Mouse (Mus musculus): Measurements from ENCODE around the gene Arhgdig. TPM values are rescaled to one million over a fixed set of nuclear protein-coding genes. Genes with fewer than 3 reads are reported as not detected.

Arhgdig gene
- 6.6 and 6.7 TPM in 2 replicates for polyA plus RNA-seq (2016; fragmentation: Nextera tagmentation; extraction: Ambion mirVana)

- no peak for DNase-seq (ENCODE audit: extremely low spot score, low spot score)
- no peak within 1 kb of the TSS for H3K27ac ChIP-seq
- no peaks in the 10 kb centered on the region for H3K9me3 ChIP-seq
- H3K36me3 ChIP-seq (replicated peaks), result no peaks in the 10 kb centered on the region
- no peak within 1 kb of the TSS for H3K4me3 ChIP-seq
- H3K27me3 ChIP-seq (ENCODE audit: poor library complexity, severe bottlenecking), result peaks cover 37% of the 10 kb centered on the region
- peaks cover 26% of the 10 kb centered on the region for H3K4me1 ChIP-seq
- 93% methylated on average over 12 of the region's 12 CpGs for WGBS
Observed at GRCm38 (mm10) chr17:26207686-26208085, at the start of gene Arhgdig. Gene Arhgdig (minus strand): TSS chr17:26207786.

GRCm38 (mm10) chr17:26255313-26255712 lies 47.7 kb upstream of the Arhgdig start:
- WGBS, result 93% methylated on average over 7 of the region's 7 CpGs
- Histone ChIP-seq H3K27me3 (ENCODE audit: poor library complexity, severe bottlenecking) (no peaks in the 10 kb centered on the region), H3K36me3 (replicated peaks) (peaks cover 62% of the 10 kb centered on the region), H3K4me1 (peaks cover 17% of the 10 kb centered on the region), H3K27ac (no peak overlapping the region), H3K9me3 (no peaks in the 10 kb centered on the region), H3K4me3 (no peak overlapping the region)
- no peak for DNase-seq (ENCODE audit: extremely low spot score, low spot score)

- Histone ChIP-seq H3K9me3 (no peaks in the 10 kb centered on the region), H3K27me3 (ENCODE audit: poor library complexity, severe bottlenecking) (no peaks in the 10 kb centered on the region), H3K36me3 (replicated peaks) (peaks cover 43% of the 10 kb centered on the region), H3K4me1 (peaks cover 17% of the 10 kb centered on the region), H3K27ac (peak overlapping the region; percentile 99), H3K4me3 (peak overlapping the region; percentile 98)
- no peak for DNase-seq (ENCODE audit: extremely low spot score, low spot score)
- under 1% methylated on average over 24 of the region's 24 CpGs for WGBS
Observed at GRCm38 (mm10) chr17:26253399-26253798, 45.8 kb upstream of the Arhgdig start.

- under 1% methylated on average over 43 of the region's 43 CpGs for WGBS
- DNase-seq (ENCODE audit: extremely low spot score, low spot score), result peak; percentile 96
- Histone ChIP-seq H3K4me1 (peaks cover 17% of the 10 kb centered on the region), H3K4me3 (peak within 1 kb of the TSS; percentile 98), H3K27ac (peak within 1 kb of the TSS; percentile 99), H3K9me3 (no peaks in the 10 kb centered on the region), H3K27me3 (ENCODE audit: poor library complexity, severe bottlenecking) (no peaks in the 10 kb centered on the region), H3K36me3 (replicated peaks) (peaks cover 36% of the 10 kb centered on the region)
Observed at GRCm38 (mm10) chr17:26252539-26253251, 45.1 kb upstream of the Arhgdig start, which contains the start of gene Luc7l. Gene Luc7l (plus strand): TSS chr17:26252896.

GRCm38 (mm10) chr17:26251886-26252538 lies 44.4 kb upstream of the Arhgdig start:
- peak overlapping the region; percentile 99 for H3K27ac ChIP-seq
- peak overlapping the region; percentile 98 for H3K4me3 ChIP-seq
- WGBS, result 53% methylated on average over 4 of the region's 4 CpGs
- H3K9me3 ChIP-seq, result no peaks in the 10 kb centered on the region
- no peaks in the 10 kb centered on the region for H3K27me3 ChIP-seq (ENCODE audit: poor library complexity, severe bottlenecking)
- peaks cover 17% of the 10 kb centered on the region for H3K4me1 ChIP-seq
- DNase-seq (ENCODE audit: extremely low spot score, low spot score), result no peak
- peaks cover 29% of the 10 kb centered on the region for H3K36me3 ChIP-seq (replicated peaks)

- DNase-seq (ENCODE audit: extremely low spot score, low spot score), result peak; percentile 98
- Histone ChIP-seq H3K27me3 (ENCODE audit: poor library complexity, severe bottlenecking) (no peaks in the 10 kb centered on the region), H3K36me3 (replicated peaks) (no peaks in the 10 kb centered on the region), H3K9me3 (no peaks in the 10 kb centered on the region), H3K4me3 (peak within 1 kb of the TSS; percentile 74), H3K4me1 (peaks cover 21% of the 10 kb centered on the region), H3K27ac (peak within 1 kb of the TSS; percentile 86)
- 8% methylated on average over 33 of the region's 33 CpGs for WGBS
Observed at GRCm38 (mm10) chr17:26244101-26244841, 36.7 kb upstream of the Arhgdig start, which contains the start of gene Fam234a. Gene Fam234a (minus strand): TSS chr17:26244242.

GRCm38 (mm10) chr17:26243471-26244100 lies 36.0 kb upstream of the Arhgdig start:
- Histone ChIP-seq H3K4me1 (peaks cover 21% of the 10 kb centered on the region), H3K9me3 (no peaks in the 10 kb centered on the region), H3K4me3 (peak overlapping the region; percentile 74), H3K36me3 (replicated peaks) (no peaks in the 10 kb centered on the region), H3K27me3 (ENCODE audit: poor library complexity, severe bottlenecking) (no peaks in the 10 kb centered on the region), H3K27ac (peak overlapping the region; percentile 86)
- WGBS, result under 1% methylated on average over 32 of the region's 32 CpGs
- DNase-seq (ENCODE audit: extremely low spot score, low spot score), result no peak

- Histone ChIP-seq H3K27me3 (ENCODE audit: poor library complexity, severe bottlenecking) (no peaks in the 10 kb centered on the region), H3K36me3 (replicated peaks) (no peaks in the 10 kb centered on the region), H3K4me1 (peaks cover 28% of the 10 kb centered on the region), H3K27ac (no peak overlapping the region), H3K9me3 (no peaks in the 10 kb centered on the region), H3K4me3 (no peak overlapping the region)
- no peak for DNase-seq (ENCODE audit: extremely low spot score, low spot score)
- 86% methylated on average over 6 of the region's 6 CpGs for WGBS
Observed at GRCm38 (mm10) chr17:26240990-26241389, 33.4 kb upstream of the Arhgdig start.

GRCm38 (mm10) chr17:26240120-26240790 lies 32.7 kb upstream of the Arhgdig start:
- no peak overlapping the region for H3K27ac ChIP-seq
- DNase-seq (ENCODE audit: extremely low spot score, low spot score), result no peak
- no peaks in the 10 kb centered on the region for H3K36me3 ChIP-seq (replicated peaks)
- H3K4me1 ChIP-seq, result peaks cover 35% of the 10 kb centered on the region
- H3K4me3 ChIP-seq, result no peak overlapping the region
- no peaks in the 10 kb centered on the region for H3K9me3 ChIP-seq
- H3K27me3 ChIP-seq (ENCODE audit: poor library complexity, severe bottlenecking), result no peaks in the 10 kb centered on the region
- 87% methylated on average over 6 of the region's 6 CpGs for WGBS

- Histone ChIP-seq H3K9me3 (no peaks in the 10 kb centered on the region), H3K4me1 (peaks cover 40% of the 10 kb centered on the region), H3K27ac (no peak overlapping the region), H3K4me3 (no peak overlapping the region), H3K36me3 (replicated peaks) (no peaks in the 10 kb centered on the region), H3K27me3 (ENCODE audit: poor library complexity, severe bottlenecking) (no peaks in the 10 kb centered on the region)
- WGBS, result 80% methylated on average over 2 of the region's 2 CpGs
- no peak for DNase-seq (ENCODE audit: extremely low spot score, low spot score)
Observed at GRCm38 (mm10) chr17:26239551-26239950, 32.0 kb upstream of the Arhgdig start.

GRCm38 (mm10) chr17:26237667-26238066 lies 30.1 kb upstream of the Arhgdig start:
- no peak overlapping the region for H3K27ac ChIP-seq
- no peaks in the 10 kb centered on the region for H3K27me3 ChIP-seq (ENCODE audit: poor library complexity, severe bottlenecking)
- H3K4me3 ChIP-seq, result no peak overlapping the region
- H3K36me3 ChIP-seq (replicated peaks), result no peaks in the 10 kb centered on the region
- DNase-seq (ENCODE audit: extremely low spot score, low spot score), result no peak
- no peaks in the 10 kb centered on the region for H3K9me3 ChIP-seq
- H3K4me1 ChIP-seq, result peaks cover 25% of the 10 kb centered on the region
- 89% methylated on average over 10 of the region's 10 CpGs for WGBS
